Mouse (Mus musculus): ENCODE results near the gene Asdurf.
"Not testable (repeated sequence)": the region's sequence is repeated elsewhere in the genome, so short reads cannot be mapped to it uniquely, and the experiment has no call there.

The Asdurf gene

DNA sequence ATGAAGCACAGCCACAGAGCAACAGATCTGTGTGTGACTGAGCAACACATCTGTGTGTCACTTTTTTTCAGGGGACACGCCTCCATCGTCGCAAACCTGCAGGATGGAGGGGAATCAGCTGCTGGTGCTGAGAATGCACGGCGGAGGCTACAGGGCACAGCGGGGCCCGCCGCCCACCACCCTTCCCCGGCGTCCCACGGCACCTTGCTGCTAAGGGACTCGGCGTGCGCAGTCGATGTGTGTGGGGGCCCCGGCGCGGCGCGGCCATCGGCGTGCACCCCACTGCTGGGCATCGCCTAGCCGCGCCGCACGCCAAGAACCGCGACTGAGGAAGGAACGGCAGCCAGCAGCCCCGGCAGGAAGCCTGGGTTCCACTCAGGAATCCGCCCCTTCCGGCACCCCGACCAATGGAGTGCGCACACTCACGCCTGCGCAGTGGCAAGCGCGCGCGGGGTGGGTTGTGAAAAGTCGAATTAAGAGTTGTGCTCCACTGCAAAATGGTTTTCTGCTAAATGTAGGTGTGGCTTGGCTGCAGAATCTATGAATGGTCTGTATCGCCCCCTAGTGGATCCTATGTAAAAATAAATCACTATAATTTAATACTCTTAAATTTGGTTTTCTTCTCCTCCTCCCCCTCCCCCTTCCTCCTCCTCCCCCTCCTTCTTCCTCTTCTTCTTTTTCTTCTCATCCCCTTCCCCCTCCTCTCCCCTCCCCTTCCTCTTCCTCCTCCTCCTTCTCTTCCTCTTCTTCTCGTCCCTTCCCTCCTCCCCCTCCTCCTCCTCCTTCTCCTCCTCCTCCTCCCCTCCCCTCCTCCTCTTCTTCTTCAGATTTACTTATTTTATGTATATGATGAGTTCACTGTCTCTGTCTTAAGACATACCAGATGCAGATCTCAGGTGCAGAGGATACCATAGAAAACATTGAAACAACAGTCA lies at the start of gene Asdurf, which contains the start of the genes Gm28551 and Asnsd1:
Gene Asdurf (minus strand): TSS at position 293 of the 935 bp plus-strand sequence.
Gene Gm28551 (minus strand): TSS at position 341 of the 935 bp plus-strand sequence.
Gene Asnsd1 (minus strand): TSS at position 426 of the 935 bp plus-strand sequence.
- DNase-seq, result peak; percentile 97 to 98

DNA sequence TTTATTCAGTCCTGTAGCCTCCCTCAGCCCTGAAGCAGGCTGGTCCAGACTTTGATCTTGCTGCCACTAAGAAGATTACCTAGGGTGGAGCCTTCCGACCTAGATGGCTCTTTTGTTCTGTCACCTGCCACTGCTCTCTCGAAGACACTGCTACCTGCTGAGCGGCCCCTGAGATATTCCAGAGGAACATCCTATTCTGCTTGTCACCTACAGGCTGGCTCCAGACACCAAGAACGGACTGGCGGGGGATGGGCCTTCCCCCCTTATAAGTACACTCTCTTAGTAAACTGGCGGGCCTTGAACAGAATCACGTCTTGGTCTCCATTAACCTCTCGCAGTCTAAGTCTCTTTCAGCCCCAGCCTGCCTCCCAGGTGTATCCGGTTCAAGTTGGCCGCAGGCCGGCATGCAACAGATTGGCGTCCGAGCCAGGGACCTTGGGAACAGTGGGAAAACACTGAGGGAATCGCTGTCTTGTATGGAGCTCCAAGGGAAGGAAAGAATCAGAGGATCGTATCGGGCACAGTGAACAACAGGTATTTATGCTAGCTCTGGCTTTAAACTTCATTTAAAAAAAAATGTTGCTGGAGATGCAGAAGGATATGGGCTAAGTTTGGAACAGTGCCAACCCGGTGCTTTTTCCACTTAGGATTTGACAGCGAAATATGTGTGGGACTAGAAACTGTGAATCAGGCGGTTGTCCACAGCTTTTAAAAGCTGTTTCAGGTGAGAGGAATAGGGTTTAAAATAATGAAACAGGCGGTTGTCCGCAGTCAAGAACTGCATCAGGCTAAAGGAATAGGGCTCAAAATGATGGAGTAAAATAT lies 41.7 kb upstream of the Asdurf start:
- not testable (repeated sequence) for DNase-seq

DNA sequence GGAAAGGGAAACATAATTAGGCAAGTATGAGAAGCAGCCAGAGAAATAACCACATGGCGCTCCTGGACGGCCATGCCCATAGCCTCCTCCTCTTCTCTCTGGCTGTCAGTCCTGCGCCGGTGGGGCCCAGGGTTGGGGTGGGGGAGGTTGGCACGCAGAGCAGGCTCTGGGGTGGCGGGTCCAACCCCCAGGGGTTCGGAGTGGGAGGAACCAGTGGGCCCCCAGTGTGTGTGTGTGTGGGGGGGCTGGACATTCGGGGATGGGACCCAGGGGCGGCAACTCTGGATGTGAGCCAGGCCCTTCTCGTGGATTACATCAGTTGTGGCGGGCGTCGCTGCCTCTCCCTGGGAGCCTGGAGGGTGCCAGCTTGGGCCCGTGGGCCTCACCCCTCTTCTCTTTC lies 36.3 kb upstream of the Asdurf start:
- no peak for DNase-seq

DNA sequence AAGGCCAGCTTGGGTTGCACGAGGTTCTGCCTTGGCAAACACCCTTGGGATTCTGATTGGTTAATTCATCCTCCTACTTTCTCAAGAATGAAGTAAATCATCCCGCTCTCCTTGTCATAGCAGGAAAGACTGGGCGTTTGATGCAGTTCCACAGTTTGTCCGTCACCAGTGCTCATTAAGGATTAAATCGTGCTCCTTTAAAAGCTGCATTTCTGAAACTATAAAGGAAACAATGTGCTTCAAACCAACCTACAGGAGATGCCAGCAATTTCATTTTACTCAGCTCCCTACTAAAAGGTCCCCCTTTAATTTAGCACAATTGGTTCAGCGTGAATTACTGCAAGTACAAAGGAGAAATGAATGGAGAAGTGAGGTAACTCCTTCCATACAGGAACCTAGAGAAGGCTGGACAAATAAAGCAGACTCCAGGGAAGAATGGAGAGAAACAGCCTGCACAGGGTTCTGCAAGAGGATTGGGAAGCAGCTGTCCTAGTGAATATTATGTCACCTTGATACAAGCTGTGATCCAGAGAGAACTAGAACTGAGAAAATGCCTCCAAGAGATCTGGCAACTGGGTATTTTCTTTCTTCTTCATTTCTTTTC lies 31.8 kb upstream of the Asdurf start:
- no peak for DNase-seq

DNA sequence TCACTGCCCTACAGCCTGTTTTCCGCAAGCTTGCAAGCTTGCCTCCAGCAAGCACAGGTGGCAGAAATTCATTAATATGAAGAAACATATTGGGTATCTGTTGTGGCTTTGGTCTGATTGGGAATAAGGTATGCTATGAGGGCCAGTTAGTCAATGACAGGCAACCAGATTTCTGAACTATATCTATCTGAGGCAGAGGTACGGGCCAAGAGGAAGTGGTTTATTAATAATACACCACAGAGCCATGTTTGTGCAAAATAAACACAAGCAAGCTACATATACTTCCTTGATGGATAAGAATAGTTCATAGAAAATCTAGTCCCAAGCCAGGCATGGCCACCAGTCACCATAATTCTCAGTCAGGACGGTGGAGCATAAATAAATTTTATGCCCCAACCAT lies 25.3 kb upstream of the Asdurf start:
- DNase-seq, result no peak

DNA sequence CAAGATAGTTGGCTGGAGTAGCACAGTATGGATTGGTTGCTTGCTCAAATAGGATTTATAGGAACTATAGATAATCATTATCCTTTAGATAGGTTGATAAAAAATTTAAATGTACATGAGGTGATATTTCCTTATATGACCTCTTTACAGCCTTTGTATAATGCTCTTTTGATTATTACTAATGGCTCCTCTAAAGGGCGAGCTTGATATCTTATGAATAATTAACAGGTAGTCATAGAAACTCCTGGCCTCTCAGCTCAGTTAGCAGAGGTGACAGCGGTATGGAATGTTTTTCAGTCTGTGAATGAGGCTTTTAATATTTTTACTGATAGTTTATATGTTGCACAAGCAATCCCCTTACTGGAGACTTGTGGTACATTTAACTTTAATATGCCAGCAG lies 23.5 kb upstream of the Asdurf start:
- DNase-seq, result not testable (repeated sequence)

DNA sequence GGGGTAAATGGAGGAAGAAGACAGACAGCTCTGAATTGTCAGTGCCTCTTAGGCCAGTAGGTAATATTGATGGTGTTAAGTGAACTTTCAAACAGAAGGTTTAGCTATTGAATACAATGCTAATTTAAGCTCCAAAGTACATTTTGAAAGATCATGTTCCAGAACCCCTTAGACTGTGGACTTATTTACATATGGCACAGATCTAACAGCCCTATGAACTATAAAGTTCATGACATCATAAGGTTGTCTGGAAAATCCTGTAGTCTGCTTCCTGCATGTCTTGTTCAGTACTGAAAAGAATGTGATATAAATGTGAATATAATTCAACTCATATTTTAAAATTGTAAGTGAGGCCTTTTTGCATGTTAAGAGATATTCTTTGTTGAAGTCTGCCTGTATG lies 6.6 kb upstream of the Asdurf start:
- DNase-seq, result no peak

DNA sequence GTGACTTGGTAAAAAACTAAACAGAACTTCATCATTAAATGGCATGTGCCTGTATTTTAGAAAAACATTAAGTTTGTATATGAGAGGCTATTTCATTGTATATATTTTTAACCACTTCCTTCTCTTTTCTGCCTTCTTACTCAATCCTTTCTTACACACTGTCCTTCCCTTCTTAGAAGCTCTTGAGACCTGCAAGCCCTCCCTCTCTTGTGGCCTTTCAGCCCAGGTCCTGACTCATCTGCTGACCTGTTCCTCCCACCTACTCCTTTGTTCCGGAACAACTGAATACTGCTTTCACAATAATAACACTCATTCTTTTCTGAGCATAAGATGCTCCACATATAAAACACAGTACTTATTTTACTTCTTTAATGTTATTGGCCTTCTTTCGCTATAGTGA lies 11.3 kb downstream of the Asdurf start:
- no peak for DNase-seq

DNA sequence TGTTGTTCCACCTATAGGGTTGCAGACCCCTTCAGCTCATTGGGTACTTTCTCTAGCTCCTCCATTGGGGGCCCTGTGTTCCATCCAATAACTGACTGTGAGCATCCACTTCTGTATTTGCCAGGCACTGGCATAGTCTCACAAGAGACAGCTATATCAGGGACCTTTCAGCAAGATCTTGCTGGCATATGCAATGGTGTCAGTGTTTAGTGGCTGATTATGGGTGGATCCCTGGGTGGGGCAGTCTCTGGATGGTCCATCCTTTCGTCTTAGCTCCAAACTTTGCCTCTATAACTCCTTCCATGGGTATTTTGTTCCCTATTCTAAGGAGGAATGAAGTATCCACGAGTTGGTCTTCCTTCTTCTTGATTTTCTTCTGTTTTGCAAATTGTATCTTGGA lies 15.0 kb downstream of the Asdurf start:
- not testable (repeated sequence) for DNase-seq

DNA sequence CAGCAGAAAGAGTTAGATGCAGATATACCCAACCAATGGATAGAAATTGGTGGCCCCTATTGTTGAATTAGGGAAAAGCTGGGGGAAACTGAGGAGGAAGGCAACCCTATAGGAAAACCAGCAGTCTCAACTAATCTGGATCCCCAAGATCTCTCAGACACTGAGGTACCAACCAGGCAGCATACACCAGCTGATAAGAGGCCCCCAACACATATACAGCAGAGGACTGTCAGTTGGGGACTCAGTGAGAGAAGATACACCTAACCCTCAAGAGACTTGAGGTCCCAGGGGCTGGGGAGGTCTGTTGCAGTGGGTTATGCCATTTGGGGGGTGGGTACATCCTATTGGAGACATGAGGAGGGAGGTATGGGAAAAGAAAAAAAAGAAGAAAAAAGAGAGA lies 17.0 kb downstream of the Asdurf start:
- DNase-seq, result no peak

DNA sequence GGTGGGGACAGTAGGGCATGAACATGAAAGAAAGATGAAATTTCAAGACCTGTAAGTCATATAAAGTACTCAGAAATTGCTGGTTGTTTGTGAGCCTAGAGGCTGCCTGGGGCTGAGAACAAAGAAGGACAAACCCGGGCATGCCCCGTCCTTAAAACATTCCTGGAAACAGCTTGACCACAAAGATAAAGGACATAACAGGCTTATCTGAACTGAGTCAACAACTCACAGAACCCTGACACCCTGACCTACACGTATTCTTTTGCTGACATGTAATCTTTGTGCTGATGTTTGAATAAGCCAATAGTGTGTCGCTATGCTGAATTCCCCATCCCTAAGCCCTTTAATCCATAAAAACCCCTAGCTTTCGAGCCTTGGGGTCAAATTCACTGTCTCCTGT lies 18.9 kb downstream of the Asdurf start:
- DNase-seq, result not testable (repeated sequence)

DNA sequence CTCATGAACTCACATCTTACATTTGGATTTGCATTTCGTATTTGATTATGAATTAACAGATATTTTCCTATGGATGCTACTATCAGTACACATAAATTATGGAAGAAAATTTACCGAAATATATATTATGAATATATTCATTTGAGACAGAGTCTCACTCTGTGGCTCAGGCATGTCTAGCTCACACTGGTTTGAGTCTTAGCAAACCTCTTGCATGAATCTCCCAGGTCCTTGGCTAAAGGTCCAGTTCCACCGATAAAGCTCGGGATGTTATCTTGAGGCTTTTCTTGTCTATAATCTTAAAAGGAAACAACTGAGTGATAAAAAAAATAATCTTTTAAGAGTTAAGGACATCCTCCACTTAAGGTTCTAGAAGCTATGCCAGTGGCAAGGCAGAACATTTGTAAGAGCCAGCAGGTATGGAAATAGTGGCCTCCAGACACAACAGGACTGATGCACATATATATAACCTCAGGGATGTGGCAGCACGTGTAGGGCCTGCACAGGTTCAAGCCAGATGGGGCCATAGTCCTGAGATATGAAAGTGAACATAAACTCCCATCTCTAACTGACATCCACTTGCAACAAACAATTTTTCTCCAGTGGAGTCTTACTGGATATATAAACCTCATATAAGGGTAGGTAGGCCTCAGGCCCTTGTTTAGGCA lies 27.5 kb downstream of the Asdurf start:
- no peak for DNase-seq

DNA sequence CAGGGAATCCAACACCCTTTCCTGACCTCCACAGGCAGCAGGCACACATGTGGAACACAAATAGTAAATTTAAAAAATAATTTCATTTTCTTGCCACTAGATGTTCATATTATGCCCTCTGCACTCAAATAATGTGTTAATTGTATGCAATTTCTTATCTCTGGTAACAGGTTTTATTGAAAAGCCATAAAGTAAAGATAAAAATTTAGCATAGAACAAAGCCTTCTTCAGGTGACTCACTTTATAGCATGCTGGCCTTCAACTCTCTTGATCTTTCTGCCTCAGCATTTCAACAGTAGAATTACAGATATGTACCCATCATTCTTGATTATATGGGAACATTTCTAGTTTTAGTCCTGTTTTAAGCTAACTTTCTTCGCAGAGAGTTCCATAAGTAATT lies 28.1 kb downstream of the Asdurf start:
- no peak for DNase-seq

DNA sequence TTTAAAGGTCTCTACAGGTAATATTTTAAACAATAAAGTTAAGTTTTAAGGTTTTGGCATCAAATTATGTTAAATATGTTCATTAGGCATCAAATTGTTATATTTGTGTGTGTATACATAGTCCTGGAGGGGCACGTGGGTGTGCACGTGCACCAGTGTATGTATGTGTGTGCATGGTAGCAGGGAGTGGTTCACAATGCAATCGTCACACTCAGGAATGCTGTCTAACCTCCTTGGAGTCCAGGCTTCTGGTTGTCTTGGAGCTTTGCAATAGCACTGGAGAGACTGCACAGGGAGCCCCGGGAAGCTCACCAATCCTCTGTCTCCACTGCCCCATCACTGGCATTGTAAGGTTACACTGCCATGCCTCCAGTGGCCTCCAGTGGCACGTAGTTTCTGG lies 29.2 kb downstream of the Asdurf start:
- no peak for DNase-seq

DNA sequence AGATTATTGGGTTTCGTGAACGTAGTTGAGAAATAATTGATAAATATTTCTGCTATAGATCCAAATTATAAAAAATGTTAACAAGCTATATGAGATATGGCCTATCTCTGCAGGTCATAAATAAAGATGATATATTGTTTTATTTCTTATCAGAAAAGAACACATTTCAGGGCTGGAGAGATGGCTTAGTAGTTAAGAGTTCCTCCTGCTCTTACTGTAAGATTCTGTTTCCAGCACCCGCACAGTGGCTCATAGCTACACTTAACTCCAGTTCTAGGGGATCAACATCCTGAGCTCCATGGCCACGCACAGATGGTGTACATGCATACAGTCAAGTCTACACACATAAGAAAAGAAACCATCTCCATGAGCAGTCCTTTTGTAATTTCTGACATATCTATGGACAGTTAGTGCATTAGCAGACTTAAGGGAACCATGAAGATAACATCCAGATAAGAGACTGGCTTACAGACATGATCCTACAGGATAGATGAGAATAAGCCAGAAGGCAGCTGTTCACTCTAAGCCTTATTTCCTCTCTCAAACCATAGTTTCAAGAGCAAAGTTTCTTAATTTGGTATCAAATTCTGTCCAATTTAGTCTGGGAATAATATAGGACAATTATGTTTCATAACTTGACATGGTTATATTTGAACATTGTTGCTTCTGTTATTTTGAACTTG lies 30.6 kb downstream of the Asdurf start:
- no peak for DNase-seq

DNA sequence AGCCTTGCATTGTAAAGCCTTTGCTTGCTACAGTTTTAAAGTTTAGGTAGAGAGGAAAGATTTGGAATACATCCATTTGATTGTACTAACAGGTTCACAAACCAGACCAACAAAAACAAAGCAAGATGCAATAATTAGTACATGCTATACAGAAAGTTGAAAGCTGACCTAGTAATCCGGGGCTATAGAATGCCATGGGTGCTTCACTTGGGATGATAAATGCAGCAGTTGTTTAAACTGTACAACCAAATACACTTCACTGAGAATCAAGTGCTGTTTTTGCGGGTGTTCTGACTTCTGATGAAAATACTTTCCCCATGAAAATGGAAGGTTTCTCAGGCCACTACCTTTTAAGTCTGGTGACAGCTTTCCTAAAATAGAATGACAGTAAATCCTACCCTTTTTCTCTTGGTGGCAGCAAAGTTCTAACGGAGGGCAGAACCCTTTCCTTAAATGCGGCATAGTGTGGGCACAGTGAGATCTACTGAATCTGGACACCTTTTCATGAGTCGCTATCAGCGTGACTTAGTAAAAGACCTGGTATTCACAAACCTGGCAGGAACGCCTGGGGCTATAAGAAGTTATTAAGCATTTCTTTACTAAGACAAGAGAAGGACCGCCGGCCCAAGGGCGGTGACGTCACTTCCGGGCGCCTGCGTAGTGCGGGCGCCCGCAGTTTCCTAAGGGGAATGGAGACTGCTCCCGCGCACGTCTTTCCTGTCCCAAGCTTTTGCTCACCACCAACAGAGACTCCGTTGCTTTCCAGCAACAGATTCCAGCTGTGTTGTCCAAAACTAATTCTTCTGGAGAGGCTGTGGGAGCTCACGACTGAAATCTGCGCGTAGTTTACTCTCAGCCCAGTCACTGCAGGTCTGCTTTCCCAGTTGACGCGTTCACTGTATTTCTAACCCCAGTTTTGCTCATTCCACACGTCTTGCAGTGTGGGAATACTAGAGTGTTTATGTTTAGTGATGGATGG lies 39.1 kb downstream of the Asdurf start, which contains the start of gene Osgepl1:
Gene Osgepl1 (plus strand): TSS at position 636 of the 979 bp plus-strand sequence.
- DNase-seq, result peak; percentile 71 to 85

DNA sequence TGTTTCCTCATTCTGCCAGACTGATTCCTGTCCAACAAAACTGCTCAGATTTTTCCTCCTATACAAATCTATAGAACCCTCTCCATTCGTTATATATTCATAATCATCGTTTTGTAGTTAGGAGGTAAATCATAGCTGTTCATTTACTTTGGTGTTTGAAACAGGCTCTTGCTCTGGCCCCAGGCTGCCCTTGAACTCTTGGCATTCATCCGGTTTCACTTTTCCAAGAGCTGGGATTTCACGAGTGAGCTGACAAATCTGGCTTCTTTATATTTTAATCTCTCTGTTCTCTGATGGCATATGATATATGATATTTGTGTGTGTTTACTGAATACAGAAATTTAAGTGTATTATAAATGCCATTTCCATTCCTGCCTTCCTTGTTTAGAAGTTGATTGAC lies 51.9 kb downstream of the Asdurf start:
- DNase-seq, result no peak
